Mouse (Mus musculus) layer of hippocampus, adult 9-11 months (tissue): ENCODE data around the gene Espl1.
"Not testable (repeated sequence)": the region's sequence is repeated elsewhere in the genome, so short reads cannot be mapped to it uniquely, and the experiment has no call there.

Experiments
- DNase-seq: peaks from one replicate; pipeline ENCODE4 v3.0.0; 2022

The Espl1 gene

DNA sequence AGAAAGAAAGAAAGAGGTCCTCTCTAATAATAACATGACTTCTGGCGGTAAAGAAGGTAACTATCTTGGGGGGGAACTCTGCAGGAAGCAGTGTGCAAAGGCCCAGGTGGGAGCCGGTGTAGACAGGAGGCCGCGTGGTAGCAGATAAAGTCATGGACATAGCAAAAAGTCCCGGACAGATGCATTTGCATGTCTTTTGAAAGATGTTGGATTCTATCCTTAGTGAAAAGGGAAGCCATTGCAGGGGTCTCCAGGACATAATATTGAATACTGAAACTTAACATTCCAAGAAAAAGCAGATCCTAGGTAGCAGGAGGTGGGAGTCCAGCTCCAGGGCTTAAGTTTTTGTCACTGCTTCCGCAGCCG lies 17.4 kb upstream of the Espl1 start:
- no peak for DNase-seq

DNA sequence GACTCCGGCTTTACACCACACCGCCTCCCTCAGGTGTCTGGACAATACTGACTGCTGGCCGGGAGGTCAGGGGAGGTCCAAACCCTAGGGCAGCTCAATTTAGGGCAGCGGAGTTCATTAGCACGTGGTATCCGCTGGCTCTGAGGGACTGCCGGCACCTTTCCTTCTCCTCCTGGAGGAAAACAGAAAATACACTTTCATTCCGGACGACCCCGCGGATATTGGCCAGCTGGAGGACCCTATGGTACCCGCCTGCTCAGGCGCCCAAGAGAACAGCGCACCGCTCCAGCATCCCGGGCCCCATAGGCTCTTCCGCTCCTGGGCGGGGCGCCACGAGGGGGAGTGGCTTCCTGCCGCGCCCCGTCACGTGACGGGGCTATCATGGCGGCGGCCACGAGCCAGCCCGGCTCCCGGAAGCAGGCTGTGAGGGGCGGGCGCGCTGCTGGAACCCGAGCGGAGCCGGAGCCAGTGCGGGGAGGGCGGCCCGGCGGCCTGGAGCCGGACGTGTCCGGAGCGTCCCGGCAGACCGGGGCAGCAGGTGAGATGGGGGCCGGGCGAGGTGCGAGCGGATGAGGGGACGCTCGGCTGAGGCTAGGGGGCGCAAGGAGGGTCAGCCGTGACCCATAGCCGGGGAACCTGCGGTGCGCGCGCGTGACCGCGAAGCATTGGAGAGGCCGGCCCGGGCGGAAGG lies 16.8 kb upstream of the Espl1 start, which contains the start of gene Mfsd5:
Gene Mfsd5 (plus strand): TSS at position 363 of the 691 bp plus-strand sequence.
- DNase-seq, result peak; percentile 86

DNA sequence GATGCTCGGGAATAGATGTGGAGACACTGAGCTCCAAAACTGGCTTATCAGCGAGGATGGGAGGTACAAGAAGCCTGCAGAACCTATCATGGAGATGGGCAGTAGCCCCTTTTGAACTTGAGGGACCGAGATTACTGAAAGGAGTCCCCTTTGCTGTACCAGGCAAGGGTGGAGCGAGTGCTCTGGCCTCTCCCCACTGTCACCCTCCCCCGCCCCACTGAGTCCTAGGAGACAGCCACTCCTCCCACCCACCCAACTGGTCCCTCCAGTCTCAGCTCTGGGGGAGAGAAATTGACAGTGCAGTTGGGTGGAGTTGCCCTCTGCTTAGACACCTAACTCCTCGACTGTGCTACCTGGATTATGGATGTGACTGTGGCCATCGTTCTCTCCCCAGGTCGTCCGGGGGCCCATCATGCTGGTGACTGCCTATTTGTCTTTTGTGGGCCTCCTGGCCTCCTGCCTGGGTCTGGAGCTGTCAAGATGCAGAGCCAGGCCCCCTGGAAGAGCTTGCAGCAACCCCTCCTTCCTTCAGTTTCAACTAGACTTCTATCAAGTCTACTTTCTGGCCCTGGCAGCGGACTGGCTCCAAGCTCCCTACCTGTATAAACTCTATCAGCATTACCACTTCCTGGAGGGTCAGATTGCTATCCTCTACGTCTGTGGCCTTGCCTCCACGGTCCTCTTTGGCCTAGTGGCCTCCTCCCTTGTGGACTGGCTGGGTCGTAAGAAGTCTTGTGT lies 16.1 kb upstream of the Espl1 start:
- DNase-seq, result no peak

DNA sequence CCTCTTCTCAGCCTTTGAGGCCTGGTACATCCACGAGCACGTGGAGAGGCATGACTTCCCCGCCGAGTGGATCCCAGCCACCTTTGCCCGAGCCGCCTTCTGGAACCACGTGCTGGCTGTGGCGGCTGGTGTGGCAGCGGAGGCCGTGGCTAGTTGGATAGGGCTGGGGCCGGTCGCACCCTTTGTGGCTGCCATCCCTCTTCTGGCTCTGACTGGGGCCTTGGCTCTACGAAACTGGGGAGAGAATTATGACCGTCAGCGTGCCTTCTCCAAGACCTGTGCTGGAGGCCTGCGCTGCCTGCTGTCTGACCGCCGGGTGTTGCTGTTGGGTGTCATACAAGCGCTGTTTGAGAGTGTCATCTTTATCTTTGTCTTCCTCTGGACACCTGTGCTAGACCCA lies 15.4 kb upstream of the Espl1 start:
- no peak for DNase-seq

DNA sequence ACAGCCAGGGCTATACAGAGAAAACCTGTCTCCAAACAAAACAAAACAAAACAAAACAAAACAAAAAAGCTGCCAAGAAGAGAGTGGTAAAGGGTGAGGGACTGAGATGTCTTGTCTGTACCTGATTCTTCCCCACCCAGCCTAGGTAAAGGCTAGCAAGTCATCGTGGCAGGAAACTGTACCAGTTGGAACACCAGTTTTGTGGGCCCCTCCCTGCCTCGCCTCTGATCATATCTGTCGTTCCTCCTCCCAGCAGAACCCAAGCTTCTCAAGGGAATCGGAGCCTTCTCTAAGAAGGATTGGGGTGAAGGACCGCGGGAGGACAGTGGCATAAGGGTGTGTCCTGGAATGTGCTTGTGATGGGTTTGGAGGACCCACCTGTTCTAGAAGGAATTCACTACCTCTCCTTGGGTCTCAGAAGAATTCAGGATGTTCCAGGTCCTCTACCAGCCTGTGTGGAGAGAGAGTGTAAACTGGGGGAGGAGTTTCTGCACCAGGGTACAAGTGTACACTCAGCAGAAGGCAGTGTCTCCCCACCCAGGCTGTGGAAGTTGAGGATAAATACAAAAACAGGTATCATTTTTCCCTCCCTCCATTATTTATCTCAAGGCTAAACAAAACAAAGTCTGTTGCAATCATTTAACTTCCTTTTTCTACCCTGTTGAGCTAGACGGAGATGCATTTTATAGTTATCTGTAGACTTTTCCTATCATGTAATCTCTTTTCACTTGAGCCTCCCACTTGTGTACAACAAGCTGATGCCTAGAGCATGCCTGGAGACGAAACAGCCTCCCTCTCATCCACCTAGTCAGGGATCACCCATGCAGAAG lies 13.4 kb upstream of the Espl1 start:
- no peak for DNase-seq

DNA sequence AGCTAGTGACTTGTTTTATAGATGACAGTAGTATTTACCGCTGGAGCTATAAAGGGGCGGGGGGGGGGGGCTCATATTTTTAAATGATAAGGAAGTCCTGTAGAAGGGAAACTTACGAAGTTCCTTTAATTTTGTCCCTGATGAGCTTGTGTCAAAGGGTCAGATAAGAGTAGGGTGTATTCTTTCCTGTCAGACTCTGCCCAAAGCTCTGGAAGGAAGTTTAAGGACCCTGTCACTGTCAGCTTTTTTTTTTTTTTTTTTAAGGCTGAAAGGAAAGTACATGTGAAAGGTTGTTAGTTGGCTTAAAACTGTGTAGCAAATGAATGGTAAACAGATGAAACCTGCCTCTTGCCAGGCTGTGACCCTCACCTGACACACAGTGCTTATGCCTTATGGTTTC lies 12.4 kb upstream of the Espl1 start:
- no peak for DNase-seq

DNA sequence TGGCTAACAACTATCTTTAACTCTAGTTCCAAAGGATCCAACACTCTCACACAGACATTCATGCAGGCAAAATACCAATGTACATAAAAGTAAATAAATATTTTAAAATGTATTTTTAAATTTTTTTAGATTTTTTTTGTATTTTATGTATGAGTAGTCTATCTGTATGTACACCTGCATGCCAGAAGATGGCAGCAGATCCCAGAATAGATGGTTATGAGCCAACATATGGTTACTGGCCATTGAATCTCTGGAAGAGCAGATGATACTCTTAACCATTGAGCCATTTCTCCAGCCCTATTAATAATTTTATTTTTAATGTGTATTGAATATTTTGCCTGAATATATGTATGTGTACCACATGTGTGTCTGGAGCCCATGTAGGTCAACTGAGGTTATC lies 8.7 kb upstream of the Espl1 start:
- no peak for DNase-seq

DNA sequence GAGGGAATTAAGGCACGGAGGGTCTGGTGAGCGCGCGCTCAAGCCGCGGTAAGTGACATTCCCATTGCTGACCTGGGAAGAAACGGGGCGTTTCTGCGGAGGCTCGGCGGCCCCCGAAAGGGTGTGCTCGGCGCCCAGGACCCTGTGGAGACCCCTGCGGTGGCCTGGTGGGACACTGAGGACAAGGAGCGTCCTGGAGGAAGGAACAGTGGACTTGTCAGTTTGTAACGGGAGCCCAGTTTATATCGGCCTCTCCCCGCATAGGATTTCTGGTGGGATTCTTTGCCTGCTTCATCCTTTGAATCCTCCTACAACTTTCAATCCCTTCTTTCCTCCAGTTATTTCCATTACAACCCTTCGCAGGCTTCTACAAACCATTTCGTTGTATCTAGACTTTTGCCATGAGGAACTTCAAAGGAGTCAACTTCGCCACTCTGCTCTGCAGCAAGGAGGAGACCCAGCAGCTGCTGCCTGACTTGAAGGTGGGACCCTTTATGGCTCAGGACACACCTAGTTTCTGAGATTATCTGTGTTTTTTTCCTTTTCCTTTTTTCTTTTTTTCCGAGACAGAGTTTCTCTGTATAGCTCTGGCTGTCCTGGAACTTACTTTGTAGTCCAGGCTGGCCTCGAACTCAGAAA lies 421 bp downstream of the Espl1 start:
- no peak for DNase-seq

DNA sequence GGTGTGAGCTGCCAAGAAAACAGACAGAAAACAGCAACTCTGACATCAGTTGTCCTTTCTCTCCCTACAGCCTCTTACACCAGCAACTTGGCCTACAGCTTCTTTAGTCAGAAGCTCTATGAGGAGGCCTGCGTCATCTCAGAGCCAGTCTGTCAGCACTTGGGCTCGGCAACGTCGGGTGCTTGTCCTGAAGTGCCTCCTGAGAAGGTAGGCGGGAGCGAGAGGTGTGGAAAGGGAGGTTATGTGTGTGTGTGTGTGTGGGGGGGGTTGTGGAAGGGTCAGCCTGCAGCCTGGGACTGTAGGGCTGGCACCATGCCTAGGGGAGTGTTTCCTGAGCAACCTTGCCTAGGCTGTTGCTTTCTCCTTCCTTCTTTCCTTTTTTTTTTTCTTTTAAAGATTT lies 6.5 kb downstream of the Espl1 start:
- no peak for DNase-seq

DNA sequence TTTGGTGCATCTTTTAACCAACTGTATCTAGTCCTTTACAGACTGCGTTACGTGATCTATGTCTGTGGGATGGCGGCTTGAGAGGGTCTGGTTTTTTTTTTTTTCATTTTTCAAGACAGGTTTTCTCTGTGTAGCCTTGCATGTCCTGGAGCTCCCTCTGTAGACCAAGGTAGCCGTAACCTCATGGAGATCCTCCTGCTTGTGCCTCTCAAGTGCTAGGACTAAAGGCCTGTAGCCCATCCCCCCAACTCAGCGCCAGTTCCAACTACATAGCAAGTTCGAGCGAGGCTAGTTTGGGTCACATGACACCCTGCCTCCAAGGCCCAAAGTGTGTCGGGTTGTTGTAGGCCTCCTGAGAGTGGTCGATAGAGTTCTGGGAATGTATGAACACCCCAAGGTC lies 12.7 kb downstream of the Espl1 start:
- no peak for DNase-seq

DNA sequence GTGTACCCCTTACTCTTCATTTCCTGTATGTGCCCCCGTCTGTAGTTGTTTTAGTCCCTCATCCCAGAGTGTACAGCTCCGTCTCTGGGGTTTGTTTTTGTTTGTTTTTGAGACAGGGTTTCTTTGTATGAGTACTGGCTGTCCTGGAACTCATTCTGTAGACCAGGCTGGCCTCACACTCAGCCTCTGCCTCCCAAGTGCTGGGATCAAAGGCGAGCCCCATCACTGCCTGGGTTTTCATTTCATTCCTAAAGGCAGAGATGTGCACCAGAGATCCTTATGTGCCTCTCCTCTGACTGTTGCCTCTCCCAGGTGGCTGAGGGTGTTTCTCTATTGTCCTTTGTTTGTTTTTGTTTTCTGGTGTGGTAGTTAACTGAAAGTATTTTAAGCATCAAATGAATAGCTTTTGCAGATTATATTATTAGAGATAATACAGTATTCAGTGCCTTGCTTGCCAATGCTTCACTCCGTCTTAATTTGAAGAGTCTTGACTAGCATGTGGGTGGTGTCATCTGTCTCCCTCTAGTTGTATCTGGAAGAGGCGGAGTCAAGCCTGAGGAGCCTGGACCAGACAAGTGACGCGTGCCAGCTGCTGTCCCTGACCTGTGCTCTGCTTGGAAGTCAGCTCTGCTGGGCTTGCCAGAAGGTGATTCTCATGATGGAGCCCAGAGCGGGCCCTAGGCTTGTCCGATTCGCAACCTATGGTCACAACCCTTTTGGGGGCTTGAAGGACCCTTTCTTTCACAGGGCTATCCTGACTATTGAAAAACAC lies 14.2 kb downstream of the Espl1 start:
- no peak for DNase-seq

DNA sequence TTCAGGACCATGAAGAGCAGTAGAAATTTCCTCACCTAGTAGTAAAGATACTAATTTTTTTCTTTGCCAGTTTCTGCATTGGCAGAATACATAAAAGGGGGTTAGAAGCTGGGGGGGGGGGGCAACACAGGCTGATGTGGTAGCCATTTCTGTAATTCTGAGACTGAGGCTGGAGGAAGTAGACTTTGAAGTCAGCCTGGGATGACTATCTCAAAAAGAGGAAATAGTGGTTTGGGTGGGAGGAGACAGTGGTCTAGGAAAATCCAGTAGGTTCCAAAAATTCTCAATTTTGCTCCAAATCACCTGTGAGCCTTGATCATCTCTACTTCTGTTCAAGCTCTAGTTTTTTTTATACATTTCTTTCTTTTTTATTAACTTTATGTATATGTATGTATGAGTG lies 15.4 kb downstream of the Espl1 start:
- no peak for DNase-seq

DNA sequence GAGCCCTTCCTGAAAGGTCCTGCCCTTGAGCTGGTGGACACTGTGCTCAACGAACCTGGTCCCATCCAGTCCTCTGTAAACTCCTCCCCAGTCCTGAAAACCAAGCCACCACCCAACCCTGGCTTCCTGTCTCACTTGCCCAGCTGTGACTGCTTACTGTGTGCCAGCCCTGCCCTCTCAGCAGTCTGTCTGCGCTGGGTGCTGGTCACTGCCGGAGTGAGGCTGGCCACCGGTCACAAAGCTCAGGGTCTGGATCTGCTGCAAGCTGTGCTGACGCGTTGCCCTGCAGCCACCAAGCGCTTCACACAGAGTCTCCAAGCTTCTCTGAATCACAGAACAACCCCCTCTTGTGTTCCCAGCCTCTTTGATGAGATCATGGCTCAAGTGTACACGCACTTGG lies 19.2 kb downstream of the Espl1 start:
- DNase-seq, result peak; percentile 48

DNA sequence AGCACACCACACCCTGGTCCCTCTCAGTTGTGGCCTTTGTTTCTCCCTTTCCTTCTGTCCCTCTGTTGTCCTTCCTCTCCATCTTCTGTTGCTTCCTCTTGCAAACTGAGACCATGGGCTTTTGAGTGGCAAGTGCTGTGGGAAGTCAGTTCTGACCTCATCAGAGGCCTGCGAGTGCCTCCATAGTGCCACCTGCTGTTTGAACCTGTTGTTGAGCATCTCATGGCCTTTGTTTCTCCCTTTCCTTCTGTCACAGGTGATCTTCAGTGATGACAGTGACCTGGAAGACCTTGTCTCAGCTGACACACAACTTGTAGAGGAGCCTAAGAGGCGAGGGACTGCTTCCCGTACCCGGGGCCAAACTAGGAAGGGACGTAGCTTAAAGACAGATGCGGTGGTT lies 20.2 kb downstream of the Espl1 start:
- DNase-seq, result peak; percentile 72

DNA sequence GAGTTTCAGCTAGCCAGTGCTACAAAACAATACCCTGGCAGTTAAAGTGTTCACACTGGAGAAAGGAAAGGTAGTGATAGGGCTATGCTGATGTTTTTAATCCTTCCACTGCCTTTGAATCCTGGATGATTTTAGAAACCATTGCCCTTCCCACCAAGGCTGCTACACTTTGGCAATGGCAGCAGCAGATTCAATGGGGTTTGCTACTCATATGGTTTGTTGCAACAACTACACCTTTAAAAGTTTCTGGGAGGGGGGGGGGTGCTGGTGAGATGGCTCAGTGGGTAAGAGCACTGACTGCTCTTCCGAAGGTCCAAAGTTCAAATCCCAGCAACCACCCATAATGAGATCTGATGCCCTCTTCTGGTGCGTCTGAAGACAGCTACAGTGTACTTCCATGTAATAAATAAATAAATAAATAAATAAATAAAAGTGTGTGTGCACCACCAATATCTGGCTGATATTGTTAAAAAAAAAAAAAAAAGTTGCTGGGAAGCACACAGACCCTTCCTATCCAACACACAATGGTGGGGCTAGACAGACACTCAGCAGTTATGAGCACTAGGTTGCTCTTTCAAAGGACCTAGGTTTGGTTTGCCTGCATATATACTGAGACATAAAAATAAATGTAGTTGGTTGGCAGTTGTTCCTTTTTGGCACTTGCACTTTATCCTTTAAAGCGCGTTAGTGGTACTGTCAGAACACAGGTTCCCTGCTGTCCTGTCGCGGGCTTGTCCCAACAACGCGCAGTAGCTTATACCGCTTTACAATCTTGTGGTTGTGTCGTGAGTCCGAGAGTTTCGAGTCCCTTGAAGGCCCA lies 28.8 kb downstream of the Espl1 start:
- DNase-seq, result no peak

DNA sequence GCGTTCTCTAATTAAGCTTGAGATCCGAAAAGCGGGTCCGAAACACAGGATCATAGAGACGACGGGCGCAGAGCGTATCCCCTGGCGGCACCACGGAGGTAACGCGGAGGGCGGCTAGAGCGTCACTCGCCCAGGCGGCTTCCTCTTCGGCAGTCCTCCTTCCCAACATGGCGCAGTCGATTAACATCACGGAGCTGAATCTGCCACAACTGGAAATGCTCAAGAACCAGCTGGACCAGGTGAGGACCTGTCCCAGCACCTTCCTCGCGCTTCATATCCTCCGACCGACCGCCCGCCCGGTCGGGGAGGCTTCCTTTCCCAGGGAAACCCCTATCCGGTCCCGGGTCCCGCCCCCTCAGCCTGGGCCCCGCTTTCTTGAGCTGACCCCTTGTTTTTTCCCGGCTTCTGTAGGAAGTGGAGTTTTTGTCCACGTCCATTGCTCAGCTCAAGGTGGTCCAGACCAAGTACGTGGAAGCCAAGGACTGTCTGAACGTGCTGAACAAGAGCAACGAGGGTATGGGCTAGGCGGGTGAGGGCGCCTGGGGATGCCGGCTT lies 30.0 kb downstream of the Espl1 start, which contains the start of gene Pfdn5:
Gene Pfdn5 (plus strand): TSS at position 95 of the 555 bp plus-strand sequence.
- DNase-seq, result peak; percentile 84

DNA sequence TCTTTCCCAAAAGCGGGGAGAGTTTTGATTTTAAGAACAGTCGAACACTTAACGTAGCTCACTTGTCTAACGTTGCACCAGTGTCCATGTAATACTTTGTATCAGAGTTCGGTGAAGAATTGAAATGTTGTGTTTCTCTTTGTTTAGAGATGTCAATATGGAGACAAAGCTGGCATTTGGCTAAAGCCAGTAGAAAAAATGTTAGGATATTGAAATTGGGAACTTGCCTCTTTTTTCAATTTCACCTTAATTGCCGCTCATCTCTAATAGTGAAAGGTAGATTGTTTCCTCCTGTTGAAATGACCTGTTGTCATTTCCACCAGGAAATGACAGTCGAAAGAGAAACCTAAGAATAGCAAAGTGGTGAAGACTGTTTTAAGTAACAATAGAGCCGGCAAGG lies 30.8 kb downstream of the Espl1 start:
- no peak for DNase-seq

DNA sequence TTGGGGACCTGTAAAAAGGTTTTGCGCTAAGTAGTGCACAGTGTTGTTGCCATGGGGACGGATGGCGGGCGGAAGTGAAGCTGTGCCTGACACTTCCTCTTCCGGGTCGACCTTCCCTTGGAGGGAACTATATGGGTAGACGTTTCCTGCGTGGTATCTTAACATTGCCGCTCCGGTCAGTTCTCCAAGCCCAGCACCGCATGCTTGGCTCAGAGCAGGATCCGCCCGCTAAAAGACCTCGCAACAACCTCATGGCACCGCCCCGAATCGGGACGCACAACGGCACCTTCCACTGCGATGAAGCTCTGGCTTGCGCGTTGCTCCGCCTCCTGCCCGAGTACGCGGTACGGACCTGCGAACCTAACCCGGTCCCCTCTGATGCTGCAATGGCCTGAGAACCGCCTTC lies 35.5 kb downstream of the Espl1 start, which contains the start of gene Myg1:
Gene Myg1 (plus strand): TSS at position 100 of the 406 bp plus-strand sequence.
- peak; percentile 85 for DNase-seq

DNA sequence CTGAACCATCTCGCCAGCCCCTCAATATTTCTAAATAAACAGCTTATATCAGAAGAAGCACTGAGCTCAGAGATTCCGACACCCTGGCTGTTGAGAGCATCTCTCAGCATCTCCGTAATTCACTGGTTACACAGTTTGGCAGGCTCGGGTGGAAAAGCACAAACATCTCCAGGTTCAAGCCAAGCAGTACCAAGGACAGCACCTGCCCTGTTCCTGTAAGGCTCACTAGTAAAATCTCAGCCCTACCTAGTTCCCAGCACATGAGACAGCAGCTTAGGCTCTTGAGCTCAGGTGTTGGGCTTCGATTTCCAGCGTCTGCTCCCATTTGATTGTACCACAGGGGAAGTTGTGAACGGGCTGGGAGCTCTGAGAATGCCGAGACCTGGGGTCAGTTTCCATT lies 39.2 kb downstream of the Espl1 start:
- no peak for DNase-seq

DNA sequence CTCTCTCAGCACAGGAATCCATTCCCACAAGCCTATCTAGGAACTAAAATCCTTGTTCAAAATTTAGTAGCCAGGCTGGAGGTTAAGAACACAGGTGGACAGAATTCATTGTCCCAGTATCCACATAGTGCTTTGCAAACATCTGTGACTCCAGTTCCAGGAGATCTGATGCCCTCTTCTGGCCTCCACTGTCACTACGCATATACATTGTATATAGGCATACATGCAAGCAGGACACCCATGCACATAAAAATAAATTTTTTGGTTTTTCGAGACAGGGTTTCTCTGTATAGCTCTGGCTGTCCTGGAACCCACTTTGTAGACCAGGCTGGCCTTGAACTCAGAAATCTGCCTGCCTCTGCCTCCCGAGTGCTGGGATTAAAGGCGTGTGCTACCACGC lies 39.9 kb downstream of the Espl1 start:
- not testable (repeated sequence) for DNase-seq

DNA sequence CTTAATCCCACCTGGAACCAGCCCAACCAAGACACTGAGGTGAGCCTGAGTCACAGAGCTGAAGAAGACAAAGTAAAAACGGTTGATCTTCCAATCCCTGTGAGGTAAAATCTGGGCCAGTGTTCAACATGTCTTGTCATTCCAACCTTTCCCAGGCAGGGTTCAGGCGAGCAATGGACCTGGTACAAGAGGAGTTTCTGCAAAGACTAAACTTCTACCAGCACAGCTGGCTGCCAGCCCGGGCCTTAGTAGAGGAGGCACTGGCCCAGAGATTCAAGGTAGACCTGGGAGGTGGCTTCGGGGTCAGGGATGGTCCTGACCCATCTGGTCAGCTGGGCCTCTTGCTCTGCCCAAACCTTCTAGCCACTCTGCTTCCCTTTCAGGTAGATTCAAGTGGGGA lies 40.9 kb downstream of the Espl1 start:
- no peak for DNase-seq
